ENCODE assay signal across 7 mouse cellular contexts in genomic region chr8:56294886-56295555, GRCm38 (mm10). TPM values are rescaled to one million over a fixed set of nuclear protein-coding genes. Genes with fewer than 3 reads are reported as not detected.
DNase-seq lines count a peak whose midpoint lies in the region; ATAC-seq and TF ChIP-seq lines count a peak whose summit lies in the region.

No protein-coding gene starts in this region.

- no peak overlapping the region for H3K27ac ChIP-seq in lung, embryonic 14.5 days (ENCODE audit: low read depth)
- no peak overlapping the region for H3K27ac ChIP-seq in forebrain, embryonic 13.5 days
- no peak overlapping the region for H3K27ac ChIP-seq in intestine, postnatal 0 days (ENCODE audit: low read depth, low read length)
- no peak overlapping the region for H3K27ac ChIP-seq in olfactory bulb, adult 2 months (ENCODE audit: insufficient read depth, low read depth, low read length)

- peak; percentile 26; the same call in 1 of the 2 replicates for ATAC-seq in lung, embryonic 14.5 days (ENCODE audit: insufficient read depth)
- ATAC-seq in forebrain, embryonic 13.5 days, result no peak
- ATAC-seq in intestine, postnatal 0 days, result peak; percentile 57; the same call in 1 of the 2 replicates

- peak overlapping the region; percentile 50 for H3K4me3 ChIP-seq in lung, embryonic 14.5 days (ENCODE audit: low read depth, low read length)
- H3K4me3 ChIP-seq in forebrain, embryonic 13.5 days, result peak overlapping the region; percentile 52
- H3K4me3 ChIP-seq in intestine, postnatal 0 days (ENCODE audit: low read depth, low read length), result peak overlapping the region; percentile 66
- H3K4me3 ChIP-seq in olfactory bulb, adult 2 months (ENCODE audit: insufficient read depth, low read depth, low read length), result peak overlapping the region; percentile 46

- no peak for TF ChIP-seq CTCF in lung, embryonic 14.5 days (IDR thresholded peaks at IDR 0.05; ENCODE audit: low read depth)
- TF ChIP-seq CTCF in intestine, postnatal 0 days (IDR thresholded peaks at IDR 0.05; ENCODE audit: low read depth), result no peak
- no peak for TF ChIP-seq CTCF in olfactory bulb, adult 2 months (IDR thresholded peaks at IDR 0.05; ENCODE audit: insufficient read depth, low read depth, low read length)

- H3K4me2 ChIP-seq in lung, embryonic 14.5 days, result peak overlapping the region; percentile 83
- H3K4me2 ChIP-seq in forebrain, embryonic 13.5 days, result peak overlapping the region; percentile 91
- peak overlapping the region; percentile 91 for H3K4me2 ChIP-seq in intestine, postnatal 0 days (replicated peaks; ENCODE audit: low read depth)

- H3K9me3 ChIP-seq in lung, embryonic 14.5 days (ENCODE audit: low read depth, low read length), result no peaks in the 10 kb centered on the region
- H3K9me3 ChIP-seq in forebrain, embryonic 13.5 days (replicated peaks), result no peaks in the 10 kb centered on the region
- no peaks in the 10 kb centered on the region for H3K9me3 ChIP-seq in intestine, postnatal 0 days (ENCODE audit: control insufficient read depth)

- no peak for TF ChIP-seq POLR2A in olfactory bulb, adult 2 months (IDR thresholded peaks at IDR 0.05; ENCODE audit: insufficient read depth, low read depth, low read length)

- peak overlapping the region; percentile 58 for H3K9ac ChIP-seq in lung, embryonic 14.5 days
- H3K9ac ChIP-seq in forebrain, embryonic 13.5 days, result peak overlapping the region; percentile 64
- H3K9ac ChIP-seq in intestine, postnatal 0 days (ENCODE audit: low read depth, low read length), result peak overlapping the region; percentile 58

- no peaks in the 10 kb centered on the region for H3K36me3 ChIP-seq in lung, embryonic 14.5 days (ENCODE audit: insufficient read depth)
- no peaks in the 10 kb centered on the region for H3K36me3 ChIP-seq in forebrain, embryonic 13.5 days (ENCODE audit: poor library complexity, severe bottlenecking)
- no peaks in the 10 kb centered on the region for H3K36me3 ChIP-seq in intestine, postnatal 0 days (ENCODE audit: control insufficient read depth, insufficient read depth)

- peak; percentile 55 for DNase-seq in lung, embryonic 14.5 days
- DNase-seq in lung, postnatal 36 days, result no peak
- DNase-seq in urinary bladder, postnatal 4 days (ENCODE audit: low spot score in 2 of 2), result no peak
- DNase-seq in spleen, adult 12 weeks (ENCODE audit: low spot score), result no peak

- 17% methylated on average over 14 of the region's 14 CpGs for WGBS in lung, embryonic 14.5 days
- WGBS in forebrain, embryonic 13.5 days, result 18% methylated on average over 14 of the region's 14 CpGs
- WGBS in intestine, postnatal 0 days, result 14% methylated on average over 14 of the region's 14 CpGs
- 12% methylated on average over 14 of the region's 14 CpGs for WGBS in olfactory bulb, adult 2 months

- H3K27me3 ChIP-seq in lung, embryonic 14.5 days (ENCODE audit: insufficient read depth, low read length), result no peaks in the 10 kb centered on the region
- peaks cover 4% of the 10 kb centered on the region; the same call in 1 of the 2 replicates for H3K27me3 ChIP-seq in forebrain, embryonic 13.5 days
- no peaks in the 10 kb centered on the region for H3K27me3 ChIP-seq in intestine, postnatal 0 days (replicated peaks; ENCODE audit: control insufficient read depth, insufficient read depth, low read length)

- H3K4me1 ChIP-seq in lung, embryonic 14.5 days (ENCODE audit: insufficient read depth), result peaks cover 5% of the 10 kb centered on the region
- peaks cover 26% of the 10 kb centered on the region for H3K4me1 ChIP-seq in forebrain, embryonic 13.5 days
- no peaks in the 10 kb centered on the region; the same call in 1 of the 2 replicates for H3K4me1 ChIP-seq in intestine, postnatal 0 days (replicated peaks; ENCODE audit: control insufficient read depth, insufficient read depth, low read length)
- peaks cover 8% of the 10 kb centered on the region for H3K4me1 ChIP-seq in olfactory bulb, adult 2 months (ENCODE audit: control insufficient read depth, insufficient read depth, low read length)

RNA-seq across cellular contexts. Expression of gene Hpgd, which starts 0.6 kb away (rescaled TPM):
- polyA plus RNA-seq in lung, embryonic 14.5 days (2014; fragmentation: Nextera tagmentation; extraction: Ambion mirVana), result 15.6 and 17.7 TPM in 2 replicates
- polyA plus RNA-seq in forebrain, embryonic 13.5 days (2015; fragmentation: Nextera tagmentation; extraction: Ambion mirVana), result 3.8 and 3.9 TPM in 2 replicates
- 21.8 and 23.2 TPM in 2 replicates for polyA plus RNA-seq in intestine, postnatal 0 days (2015; fragmentation: Nextera tagmentation; extraction: Ambion mirVana)
- not detected in 2 replicates for polyA plus RNA-seq in olfactory bulb, adult 2 months (2012; ENCODE audit: insufficient read depth, insufficient read length, low replicate concordance, missing spikeins)
